Mouse (Mus musculus) frontal cortex, postnatal 36 days (tissue): ENCODE results near the gene Rexo5.
A peak's percentile ranks its signal among the peaks of the same experiment; 100 is the strongest.

Experiments
- DNase-seq, 2 experiments: peaks; one replicate each; pipeline ENCODE4 v3.0.0; 2022; ENCODE audit warnings: low spot score in 2 of 2

Gene Rexo5

DNA sequence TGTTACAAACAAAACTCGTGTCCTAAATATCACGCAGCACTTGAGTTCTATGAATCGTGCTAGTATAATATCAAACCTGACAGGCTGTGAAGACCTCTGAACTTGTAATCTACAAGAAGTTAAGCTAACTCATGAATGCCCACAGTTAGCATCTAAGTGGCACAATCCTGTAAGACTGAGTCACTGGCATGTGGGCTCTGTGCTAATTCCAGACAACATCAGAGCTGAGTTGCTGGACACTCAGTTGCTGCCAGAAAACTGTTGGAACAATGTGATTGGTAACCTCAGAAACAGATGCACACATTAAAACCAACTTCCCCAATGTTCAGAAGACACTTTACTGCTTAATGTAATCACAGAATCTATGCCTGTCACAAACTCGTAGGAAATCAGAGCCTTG lies 94.1 kb downstream of the Rexo5 start:
- no peak for DNase-seq

DNA sequence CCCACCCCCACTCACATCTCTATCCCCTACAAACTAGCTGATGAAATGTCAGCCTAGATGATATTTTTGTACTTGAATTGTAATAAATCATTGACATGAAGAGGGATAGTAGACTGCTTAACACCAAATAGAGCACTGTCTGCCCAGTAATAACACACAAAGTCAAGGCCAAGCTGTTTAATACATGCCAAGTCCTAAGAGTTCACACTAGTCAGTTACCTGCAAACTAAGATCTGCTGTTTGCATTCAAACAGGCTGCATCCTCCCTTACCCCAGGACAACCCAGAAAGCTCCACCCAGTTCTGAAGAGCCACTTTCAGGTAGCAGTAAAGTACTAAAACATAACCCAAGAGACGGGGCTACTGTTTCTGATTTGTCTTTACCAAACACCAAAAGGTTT lies 98.4 kb downstream of the Rexo5 start:
- no peak for DNase-seq

DNA sequence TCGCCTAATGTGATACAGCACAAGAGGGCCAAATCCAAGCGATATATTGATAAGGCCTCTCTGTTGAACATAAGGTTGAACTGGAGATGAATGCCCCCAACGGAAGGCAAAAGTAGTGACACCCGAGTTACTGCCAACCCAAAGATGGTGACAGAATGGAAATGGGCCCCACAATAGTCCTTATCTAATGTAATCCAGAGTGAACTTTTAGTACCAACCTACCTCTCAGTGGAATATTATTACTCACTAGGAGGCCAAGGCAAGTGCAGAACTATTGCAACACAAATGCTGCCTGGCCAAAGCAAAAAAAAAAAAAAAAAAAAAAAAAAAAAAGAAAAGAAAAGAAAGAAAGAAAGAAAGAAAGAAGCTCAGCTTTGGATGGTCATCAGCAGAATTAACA lies 98.9 kb downstream of the Rexo5 start:
- DNase-seq = no peak

DNA sequence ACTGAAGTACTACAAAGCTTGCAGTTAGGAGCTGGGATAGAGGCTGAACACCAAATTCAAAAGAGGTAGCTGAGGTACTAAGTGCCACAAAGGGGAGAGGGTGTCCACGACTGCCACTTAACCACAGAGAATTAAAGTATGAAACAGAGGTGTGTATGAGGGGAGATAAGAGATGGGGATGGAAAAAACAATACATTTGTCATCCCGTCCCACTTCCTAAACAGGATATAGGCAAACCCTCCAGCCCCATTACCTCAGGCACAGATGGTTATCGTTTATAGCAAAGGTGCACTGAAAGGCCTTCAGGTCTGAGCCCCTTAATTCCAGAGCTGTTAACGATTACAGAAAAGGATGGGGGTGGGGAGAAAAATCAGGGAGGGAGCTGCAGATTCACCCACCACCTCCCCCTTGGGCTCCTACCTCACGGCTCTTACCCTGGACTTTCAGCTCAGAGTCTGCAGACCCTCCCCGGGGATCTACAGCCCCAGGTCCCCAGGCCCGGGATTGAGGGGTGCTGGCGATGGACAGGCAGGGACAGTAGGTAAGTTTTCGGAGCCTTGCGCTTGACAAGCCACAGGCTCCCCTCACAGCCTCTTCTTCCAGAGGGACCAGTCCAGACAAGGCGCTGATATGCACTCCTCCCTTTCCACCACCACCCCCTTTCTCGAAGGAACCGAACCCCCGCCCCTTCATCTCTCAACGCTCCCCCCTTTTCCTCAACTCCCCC lies 101.2 kb downstream of the Rexo5 start:
- peak; percentile 14 to 27 for DNase-seq

DNA sequence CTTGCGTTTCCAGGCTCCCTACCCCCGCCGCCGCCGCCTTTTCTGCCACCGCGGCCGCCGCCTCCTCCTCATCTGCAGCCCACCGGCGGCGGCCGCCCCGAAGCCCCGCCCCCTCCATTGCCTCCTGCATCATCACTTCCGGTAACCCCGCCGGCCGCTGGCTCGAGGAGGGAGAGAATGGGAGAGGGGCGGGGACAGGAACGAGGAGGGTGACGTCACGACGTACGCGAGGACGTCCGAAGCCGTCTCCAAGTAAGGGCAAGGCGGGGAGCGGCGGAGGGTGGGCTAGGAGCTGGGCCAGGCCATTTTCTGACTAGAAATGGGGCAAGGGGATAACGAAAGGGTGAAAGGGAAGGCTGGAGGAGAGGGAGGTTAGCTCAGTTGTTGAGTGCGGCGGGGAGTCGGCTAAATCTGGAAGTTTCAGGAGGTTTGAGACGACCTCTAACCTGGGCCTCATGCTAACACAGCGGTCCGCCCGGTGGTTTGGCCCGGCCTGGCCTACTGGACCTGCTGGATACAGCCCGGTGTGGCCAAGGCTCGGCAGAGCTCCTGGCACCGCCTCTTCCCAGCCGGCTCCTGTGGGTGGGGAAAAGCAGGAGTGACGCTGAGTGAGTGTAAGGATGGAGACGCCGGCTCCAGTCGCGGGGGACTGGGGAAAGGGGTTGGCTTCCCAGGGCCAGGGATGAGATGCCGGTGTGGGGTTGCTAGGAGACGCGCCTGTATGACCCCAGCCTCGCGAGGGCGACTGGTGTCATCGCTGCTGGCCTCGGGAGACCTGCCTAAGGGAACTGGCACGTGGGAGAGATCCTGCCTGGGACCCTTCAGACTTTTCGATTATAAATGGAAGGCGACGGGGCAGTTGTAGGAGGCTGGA lies 102.1 kb downstream of the Rexo5 start, which contains the start of the genes Lyrm1 and Dcun1d3:
Gene Lyrm1 (plus strand): TSS at position 223 of the 874 bp plus-strand sequence.
Gene Dcun1d3 (minus strand): TSS at position 660 of the 874 bp plus-strand sequence.
- peak; percentile 95 to 97 for DNase-seq

DNA sequence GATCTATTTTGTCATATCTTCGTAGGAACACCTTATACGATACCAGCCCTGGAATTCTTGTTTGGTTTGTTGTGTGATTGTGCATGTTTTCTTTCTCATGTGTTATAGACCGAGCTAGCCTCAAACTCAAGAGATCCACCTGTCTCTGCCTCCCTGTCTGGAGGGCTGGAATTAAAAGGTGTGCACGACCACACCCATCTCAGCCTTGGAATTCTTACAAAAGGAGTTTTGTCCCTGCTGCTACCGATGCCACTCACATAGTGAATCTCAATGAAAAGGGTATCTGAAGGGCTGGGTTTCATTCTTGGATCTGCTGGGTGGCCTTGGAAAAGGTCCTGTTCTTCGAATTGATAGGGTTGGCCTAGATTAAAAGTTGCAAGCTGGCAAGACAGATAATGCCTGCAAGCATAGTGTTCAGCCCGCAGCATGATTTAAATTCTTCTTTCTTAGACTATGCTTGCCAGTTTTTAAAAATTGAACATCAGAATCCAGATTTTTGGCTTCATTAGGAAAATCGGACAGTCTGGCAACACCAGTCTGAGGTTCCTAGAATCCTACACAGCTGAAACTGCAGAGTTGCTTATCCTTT lies 103.8 kb downstream of the Rexo5 start:
- no peak for DNase-seq

DNA sequence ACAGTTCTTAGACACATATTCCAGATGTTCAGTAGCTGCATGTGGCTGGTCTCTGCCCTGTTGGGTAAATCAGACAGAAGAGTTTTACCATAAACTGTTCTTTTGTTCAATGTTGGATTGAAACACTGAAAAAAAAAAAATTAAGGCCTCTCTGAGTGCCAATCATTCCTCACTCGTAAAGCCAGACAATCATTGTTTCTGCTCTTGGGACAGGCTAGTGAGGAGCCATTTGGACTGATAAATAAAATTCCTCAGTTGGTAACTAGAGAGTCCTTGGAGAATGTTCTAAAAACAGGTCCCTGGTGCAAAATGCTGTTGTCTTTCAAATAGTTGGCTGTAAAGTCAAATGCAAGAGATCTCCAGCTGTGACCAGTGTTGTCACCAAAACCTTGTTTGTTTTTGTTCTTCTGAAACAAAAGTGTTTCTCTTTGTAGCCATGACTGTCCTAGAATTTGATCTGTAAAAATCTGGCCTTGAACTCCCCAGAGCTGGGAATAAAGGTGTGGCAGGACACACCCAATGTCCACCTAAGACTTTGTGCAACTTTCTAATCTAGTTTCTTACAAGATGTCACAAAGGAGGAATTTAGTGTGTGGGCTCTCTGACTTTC lies 104.5 kb downstream of the Rexo5 start:
- DNase-seq = no peak
